Mouse (Mus musculus): ENCODE measurements around the gene Aunip. TPM values are rescaled to one million over a fixed set of nuclear protein-coding genes. Genes with fewer than 3 reads are reported as not detected.

The Aunip gene
- total RNA-seq, 2 experiments from 2014 or later, result not detected

DNA sequence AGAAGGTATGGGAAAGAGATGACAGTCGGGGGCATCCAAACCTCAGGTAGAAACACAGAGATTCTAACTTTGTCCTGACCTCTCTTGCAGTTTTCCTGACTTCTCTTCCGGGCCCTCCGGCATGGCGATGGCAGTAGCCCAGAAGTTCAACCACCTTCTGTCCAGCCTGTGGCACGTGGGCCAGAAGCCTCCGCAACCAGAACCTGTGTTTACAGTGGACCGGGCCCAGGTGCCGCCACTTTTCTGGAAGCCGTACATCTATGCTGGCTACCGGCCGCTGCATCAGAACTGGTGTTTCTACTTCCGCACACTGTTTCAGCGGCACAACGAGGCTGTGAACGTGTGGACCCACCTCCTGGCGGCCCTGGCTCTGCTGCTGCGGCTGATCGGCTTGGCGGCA lies 4.1 kb upstream of the Aunip start:
- intact Hi-C loops (cut with DNase I), result no loop called here
- H3K4me3 ChIP-seq, result no peak overlapping the region
- DNase-seq, result no peak
- H3K27ac ChIP-seq, result no peak overlapping the region
- no peak for TF ChIP-seq CTCF (IDR thresholded peaks at IDR 0.05)

DNA sequence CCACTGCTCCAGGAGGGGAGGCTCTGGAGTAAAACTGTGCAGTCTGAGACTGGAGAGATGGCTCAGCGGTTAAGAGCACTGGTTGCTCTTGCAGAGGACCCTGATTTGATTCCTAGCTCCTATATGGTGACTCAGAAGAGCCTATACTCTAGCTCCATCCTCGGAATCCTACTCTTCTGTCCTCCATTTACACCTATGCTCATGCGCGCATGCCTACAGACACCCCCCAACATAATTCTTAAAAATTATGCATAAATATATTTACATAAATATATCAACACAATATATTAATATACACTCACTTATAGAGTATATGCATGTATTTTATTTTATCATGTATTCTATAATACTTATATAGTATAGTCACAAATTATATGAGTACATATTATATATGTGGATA lies 403 bp upstream of the Aunip start:
- peak overlapping the region; percentile 72 for H3K4me3 ChIP-seq
- intact Hi-C loops (cut with DNase I), result no loop called here
- no peak overlapping the region for H3K27ac ChIP-seq
- TF ChIP-seq CTCF (IDR thresholded peaks at IDR 0.05), result no peak
- no peak for DNase-seq

DNA sequence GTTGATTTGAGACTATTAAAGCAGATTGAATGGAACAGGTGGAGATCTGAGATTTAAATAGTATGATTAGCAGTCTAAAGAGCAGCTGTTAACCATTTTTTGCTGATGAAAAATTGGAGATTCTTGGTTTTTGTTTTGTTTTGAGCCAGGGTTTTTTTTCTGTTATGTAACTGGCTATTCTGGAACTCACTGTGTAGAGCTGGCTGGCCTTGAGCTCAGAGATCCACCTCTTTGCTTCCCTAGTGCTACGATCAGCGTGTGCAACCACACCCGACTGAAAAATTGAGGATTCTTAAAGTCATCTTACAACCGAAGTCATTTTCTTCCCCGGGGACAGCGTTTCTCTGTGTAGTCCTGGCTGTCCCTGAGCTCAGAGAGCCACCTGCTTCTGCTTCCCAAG lies 931 bp downstream of the Aunip start:
- Histone ChIP-seq H3K4me3 (no peak overlapping the region), H3K27ac (no peak overlapping the region)
- no peak for TF ChIP-seq CTCF (IDR thresholded peaks at IDR 0.05)
- intact Hi-C loops (cut with DNase I), result no loop called here
- no peak for DNase-seq

DNA sequence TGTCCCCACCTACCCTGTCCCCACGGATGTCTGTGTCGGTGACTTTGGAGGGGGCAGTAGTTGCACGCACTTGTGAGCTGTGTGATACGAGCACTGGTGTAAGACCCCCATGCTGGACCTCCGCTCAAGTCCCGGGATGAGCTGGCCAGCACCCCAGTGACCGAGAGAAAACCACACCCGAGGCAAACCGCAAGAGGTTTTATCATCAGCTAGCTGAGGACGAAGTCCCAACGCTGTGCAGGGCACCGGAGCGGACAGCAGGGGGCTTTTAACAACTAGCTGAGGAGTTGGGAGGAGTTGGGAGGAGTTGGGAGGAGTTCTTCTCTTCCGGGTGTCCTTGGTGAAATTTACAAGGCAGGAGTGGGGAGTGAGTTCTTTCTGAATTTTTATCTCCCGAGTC lies 2.0 kb downstream of the Aunip start:
- H3K4me3 ChIP-seq, result no peak overlapping the region
- DNase-seq, result peak; percentile 80
- H3K27ac ChIP-seq, result no peak overlapping the region
- intact Hi-C loops (cut with DNase I), result no loop called here
- TF ChIP-seq CTCF (IDR thresholded peaks at IDR 0.05), result peak; percentile 62

DNA sequence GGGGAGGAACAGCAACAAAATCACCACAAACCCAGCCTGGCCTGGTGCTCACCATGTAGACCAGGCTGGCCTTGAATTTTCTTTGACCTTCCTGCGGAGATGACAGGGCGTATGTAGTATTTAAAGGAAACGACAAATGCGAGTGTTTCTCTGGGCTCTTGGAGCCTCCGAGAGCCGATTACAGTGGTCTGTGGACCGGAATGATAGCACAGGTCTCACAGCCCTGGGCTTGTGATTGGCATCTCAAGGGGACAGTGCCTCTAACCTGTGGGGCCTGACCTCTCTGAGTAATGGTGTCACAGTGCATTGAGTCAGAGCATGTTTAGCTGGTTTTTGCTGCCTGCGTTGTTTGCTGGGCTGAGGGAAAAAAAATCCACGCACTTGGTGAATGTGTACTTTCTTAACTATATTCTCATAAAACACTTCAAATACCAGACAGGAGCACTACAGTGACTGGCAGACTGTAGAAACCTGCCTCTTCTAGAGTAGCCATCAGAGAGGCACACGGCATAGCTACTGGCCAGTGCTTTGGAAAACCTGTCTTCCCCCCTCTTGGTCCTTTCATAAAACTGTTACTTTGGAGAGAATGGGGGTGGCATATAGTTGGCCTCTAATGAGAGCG lies 3.6 kb downstream of the Aunip start:
- DNase-seq, result no peak
- no peak for TF ChIP-seq CTCF (IDR thresholded peaks at IDR 0.05)
- no peak overlapping the region for H3K27ac ChIP-seq
- H3K4me3 ChIP-seq, result no peak overlapping the region
- intact Hi-C loops (cut with DNase I), result no loop called here

DNA sequence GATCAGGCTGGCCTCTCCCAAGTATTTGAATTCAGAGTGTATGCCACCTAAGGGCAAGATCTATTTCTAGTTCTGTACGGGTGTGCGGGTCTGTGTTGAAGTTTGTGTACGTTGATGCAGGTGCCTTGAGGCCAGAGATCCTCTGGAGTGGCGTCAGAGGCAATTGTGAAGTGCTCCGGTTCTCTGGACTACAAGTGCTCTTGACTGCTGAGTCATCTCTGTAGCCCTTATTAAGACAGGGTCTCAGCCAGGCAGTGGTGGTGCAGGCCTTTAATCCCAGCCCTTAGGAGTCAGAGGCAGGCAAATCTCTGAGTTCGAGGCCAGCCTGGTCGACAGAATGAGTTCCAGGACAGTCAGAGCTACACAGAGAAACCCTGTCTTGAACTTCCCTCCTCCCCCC lies 4.8 kb downstream of the Aunip start:
- no peak for TF ChIP-seq CTCF (IDR thresholded peaks at IDR 0.05)
- intact Hi-C loops (cut with DNase I), result no loop called here
- DNase-seq, result no peak
- Histone ChIP-seq H3K4me3 (no peak overlapping the region), H3K27ac (peak overlapping the region; percentile 88)

DNA sequence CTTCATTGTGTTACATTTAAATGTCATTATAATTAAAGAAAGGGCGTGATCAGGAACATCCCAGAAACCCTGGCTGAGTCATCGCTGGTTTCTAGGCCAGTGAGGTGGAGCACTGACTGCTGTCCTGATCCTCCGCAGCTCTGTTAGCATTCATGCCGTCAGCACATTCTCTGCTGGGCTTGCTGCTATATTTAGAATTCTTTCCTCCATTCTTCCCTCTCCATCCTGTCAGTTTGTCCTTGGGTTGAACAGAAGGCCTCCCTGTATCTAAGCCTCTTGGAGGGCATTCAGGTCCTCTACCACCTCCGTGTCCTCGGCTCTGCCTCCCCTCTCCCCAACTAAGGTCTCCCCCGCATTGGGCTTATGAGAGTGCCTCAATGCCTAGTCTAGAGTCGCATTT lies 6.2 kb downstream of the Aunip start:
- H3K4me3 ChIP-seq, result no peak overlapping the region; the same call in 1 of the 2 replicates
- TF ChIP-seq CTCF (IDR thresholded peaks at IDR 0.05), result no peak
- intact Hi-C loops (cut with DNase I), result no loop called here

DNA sequence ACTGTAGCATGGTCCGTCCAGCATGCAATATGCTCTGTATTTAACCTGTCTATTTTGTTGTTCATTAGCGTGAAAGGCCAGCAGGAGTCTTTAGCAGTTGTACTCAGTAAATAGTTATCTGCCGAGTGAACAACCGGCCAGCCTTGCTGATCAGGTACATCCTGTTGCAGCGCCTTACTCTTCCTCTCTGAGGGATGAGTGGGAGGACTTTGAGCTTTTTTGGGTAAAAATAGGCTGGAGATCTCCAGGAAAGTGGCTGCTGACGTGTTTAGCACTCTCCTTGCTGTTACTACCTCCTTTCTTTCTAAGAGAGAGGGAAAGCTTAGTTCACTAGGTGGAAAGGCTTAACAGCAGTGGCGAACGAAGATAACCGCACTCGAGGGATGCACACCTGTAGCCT lies 6.9 kb downstream of the Aunip start:
- Histone ChIP-seq H3K27ac (peak overlapping the region; percentile 88), H3K4me3 (no peak overlapping the region)
- no peak for TF ChIP-seq CTCF (IDR thresholded peaks at IDR 0.05)
- DNase-seq, result no peak
- intact Hi-C loops (cut with DNase I), result no loop called here

More for the DNA sequence above, 6.2 kb downstream of the Aunip start:
- H3K27ac ChIP-seq, result peak overlapping the region; percentile 88
- peak; percentile 72 for DNase-seq

DNA sequence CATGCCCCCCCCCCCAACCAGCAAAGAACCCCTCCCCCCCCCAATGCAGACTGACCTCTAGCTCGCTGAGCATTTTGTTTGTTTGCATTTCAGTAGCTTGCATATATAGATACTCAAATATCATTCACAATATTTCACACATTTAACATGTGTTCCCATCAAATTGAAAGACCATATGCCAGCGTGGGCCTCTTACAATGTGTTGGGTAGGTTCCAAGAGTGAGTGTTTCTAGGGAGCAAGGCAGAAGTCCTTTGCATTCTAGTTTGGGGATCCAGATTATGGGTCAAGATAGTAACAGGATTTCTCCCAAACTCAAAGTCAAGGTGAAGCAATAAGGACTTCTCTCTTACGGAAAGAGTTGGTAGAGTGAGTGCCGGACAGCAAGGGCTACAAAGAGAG lies 7.7 kb downstream of the Aunip start:
- intact Hi-C loops (cut with DNase I), result no loop called here
- H3K27ac ChIP-seq, result no peak overlapping the region
- no peak for DNase-seq
- no peak overlapping the region for H3K4me3 ChIP-seq
- no peak for TF ChIP-seq CTCF (IDR thresholded peaks at IDR 0.05)

DNA sequence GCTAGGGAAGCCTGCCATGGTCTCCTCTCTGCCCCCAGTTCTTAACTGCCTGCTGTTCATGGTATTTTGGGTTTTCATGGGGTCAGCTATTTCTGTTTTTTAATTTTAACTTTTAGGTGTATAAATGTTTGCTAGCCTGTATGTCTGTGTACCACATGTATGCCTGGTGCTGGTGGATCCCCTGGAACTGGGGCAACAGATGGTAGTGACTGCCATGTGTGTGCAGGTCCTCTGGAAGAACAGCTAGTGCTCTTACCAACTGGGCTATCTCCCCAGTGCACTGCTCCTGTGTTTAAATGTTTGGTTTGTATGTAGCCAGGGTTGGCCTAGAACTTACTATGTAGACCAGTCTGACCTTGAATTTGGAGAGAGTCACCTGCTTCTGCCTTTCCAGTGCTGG lies 8.5 kb downstream of the Aunip start:
- Histone ChIP-seq H3K4me3 (no peak overlapping the region), H3K27ac (no peak overlapping the region)
- intact Hi-C loops (cut with DNase I), result no loop called here
- TF ChIP-seq CTCF (IDR thresholded peaks at IDR 0.05), result no peak
- no peak for DNase-seq

DNA sequence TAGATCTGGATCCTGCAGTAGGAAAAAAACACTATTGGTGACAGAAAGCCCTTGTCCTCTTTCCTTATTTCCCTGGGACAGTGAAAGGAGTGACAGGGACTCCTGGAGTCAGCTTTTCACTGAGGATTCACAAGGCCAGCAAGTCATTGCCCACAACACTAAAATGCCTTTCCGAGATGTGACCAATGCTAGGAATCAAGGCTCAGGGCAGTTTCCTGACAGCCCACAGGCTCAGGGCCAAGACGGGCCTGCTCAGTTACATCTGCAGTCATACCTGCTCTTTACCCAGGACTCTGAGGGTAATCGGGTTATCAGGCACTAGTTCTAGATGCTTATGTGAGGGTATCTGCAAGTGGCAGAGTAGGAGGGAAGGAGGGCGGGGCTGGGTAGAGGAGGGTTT lies 12.6 kb downstream of the Aunip start:
- H3K4me3 ChIP-seq, result no peak overlapping the region
- H3K27ac ChIP-seq, result no peak overlapping the region
- DNase-seq, result no peak
- no peak for TF ChIP-seq CTCF (IDR thresholded peaks at IDR 0.05)
- intact Hi-C loops (cut with DNase I), result no loop called here

DNA sequence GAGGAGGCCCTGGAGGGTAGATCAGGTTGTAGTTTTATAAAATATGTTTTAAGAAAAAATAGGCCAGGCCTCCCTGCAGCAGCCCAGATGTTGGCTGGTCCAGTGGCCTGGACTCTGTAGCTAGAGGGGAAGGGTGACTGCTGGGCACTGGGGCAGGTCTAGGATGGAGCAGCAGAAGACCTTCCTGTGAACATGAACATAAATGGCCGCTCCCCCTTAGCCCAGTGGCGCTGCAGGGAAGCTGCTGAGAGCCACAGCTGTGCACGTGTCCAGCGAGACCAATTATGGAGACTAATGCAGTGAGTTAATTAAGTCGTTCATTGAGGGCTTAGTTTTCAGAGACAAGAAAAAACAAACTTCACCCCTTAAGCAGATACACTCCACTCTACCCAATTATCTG lies 15.0 kb downstream of the Aunip start:
- intact Hi-C loops (cut with DNase I), result no loop called here
- no peak for TF ChIP-seq CTCF (IDR thresholded peaks at IDR 0.05)
- DNase-seq, result no peak
- Histone ChIP-seq H3K27ac (no peak overlapping the region), H3K4me3 (no peak overlapping the region)

DNA sequence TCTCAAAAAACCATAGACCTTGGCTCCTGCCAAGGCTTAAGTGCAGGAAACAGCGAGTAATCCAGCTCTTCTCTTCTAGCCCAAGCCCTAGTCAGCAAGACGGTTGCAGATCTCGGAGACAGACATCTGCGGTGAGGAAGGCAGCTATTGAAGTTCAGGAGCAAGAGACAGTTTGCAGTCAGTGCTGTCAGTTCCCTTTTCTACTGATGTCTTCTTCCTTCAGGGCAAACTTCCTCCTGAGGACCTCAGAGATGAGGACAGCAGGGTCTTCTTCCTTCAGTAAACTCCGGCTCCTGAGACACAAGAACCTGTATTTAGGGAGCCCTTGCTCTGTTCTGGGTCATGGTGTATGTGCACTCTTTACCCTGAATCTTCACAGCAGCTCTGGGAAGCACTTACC lies 15.4 kb downstream of the Aunip start:
- intact Hi-C loops (cut with DNase I), result no loop called here

DNA sequence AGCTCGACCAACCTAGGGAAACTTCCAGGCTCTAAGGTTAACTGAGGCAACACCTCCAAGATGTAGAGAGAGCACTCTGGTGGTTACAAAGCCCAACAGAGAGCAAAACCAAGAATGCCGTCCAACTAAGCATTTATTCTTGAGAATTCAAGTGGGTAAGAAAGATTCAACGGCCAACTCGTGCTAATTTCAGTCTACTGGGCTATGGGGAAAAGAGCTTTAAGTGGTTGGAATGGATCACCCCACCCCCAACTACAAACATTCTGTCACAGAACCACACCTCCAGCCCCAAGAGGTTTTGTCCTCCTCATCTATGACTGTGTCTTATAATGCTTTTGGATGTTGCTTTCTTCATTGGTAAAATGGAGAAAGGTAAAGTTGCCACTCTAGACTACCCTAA lies 22.1 kb downstream of the Aunip start:
- intact Hi-C loops (cut with DNase I), result no loop called here
- H3K4me3 ChIP-seq, result no peak overlapping the region
- no peak overlapping the region for H3K27ac ChIP-seq
- DNase-seq, result no peak
- no peak for TF ChIP-seq CTCF (IDR thresholded peaks at IDR 0.05)

More for the DNA sequence above, 15.4 kb downstream of the Aunip start:
- DNase-seq, result no peak
- no peak for TF ChIP-seq CTCF (IDR thresholded peaks at IDR 0.05)
- H3K27ac ChIP-seq, result no peak overlapping the region
- H3K4me3 ChIP-seq, result no peak overlapping the region
